Mouse (Mus musculus): ENCODE measurements around the gene Mafk. TPM values are rescaled to one million over a fixed set of nuclear protein-coding genes. Genes with fewer than 3 reads are reported as not detected.
A peak's percentile ranks its signal among the peaks of the same experiment; 100 is the strongest.

Mafk gene
- total and polyA plus RNA-seq, 2 experiments = 7.0 to 12.5 TPM

GRCm38 (mm10) chr5:139792966-139793337 is 1.6 kb downstream of the Mafk start:
- Histone ChIP-seq H3K79me2 (ENCODE audit: control insufficient read depth, insufficient read depth, low read length) (peaks cover 41% of the 10 kb centered on the region), H3K9ac (ENCODE audit: low read depth, low read length) (peak overlapping the region; percentile 88), H3K27ac (replicated peaks; ENCODE audit: insufficient read depth, low read depth, low read length) (peak overlapping the region; percentile 79), H3K4me1 (ENCODE audit: control insufficient read depth, insufficient read depth, low read length) (peaks cover 30% of the 10 kb centered on the region), H3K4me3 (ENCODE audit: insufficient read depth, low read depth, low read length) (peak overlapping the region; percentile 77; the same call in 1 of the 2 replicates), H3K27me3 (ENCODE audit: control insufficient read depth, insufficient read depth, low read length) (no peaks in the 10 kb centered on the region), H3K36me3 (ENCODE audit: control insufficient read depth, insufficient read depth, low read length) (no peaks in the 10 kb centered on the region)
- peak; percentile 39 for DNase-seq (ENCODE audit: extremely low read depth, low read depth, low spot score)
- WGBS = 6% methylated on average over 3 of the region's 3 CpGs
- TF ChIP-seq CTCF (IDR thresholded peaks at IDR 0.05; ENCODE audit: low read depth, low read length) (no peak), POLR2A (IDR thresholded peaks at IDR 0.05; ENCODE audit: extremely low read depth, insufficient read depth, low read length) (no peak)

GRCm38 (mm10) chr5:139793338-139794089 is 2.2 kb downstream of the Mafk start:
- no peak overlapping the region; the same call in 1 of the 2 replicates for H3K4me3 ChIP-seq (ENCODE audit: insufficient read depth, low read depth, low read length)
- 16% methylated on average over 11 of the region's 11 CpGs for WGBS
- peaks cover 30% of the 10 kb centered on the region for H3K4me1 ChIP-seq (ENCODE audit: control insufficient read depth, insufficient read depth, low read length)
- H3K79me2 ChIP-seq (ENCODE audit: control insufficient read depth, insufficient read depth, low read length) = peaks cover 46% of the 10 kb centered on the region
- TF ChIP-seq POLR2A (IDR thresholded peaks at IDR 0.05; ENCODE audit: extremely low read depth, insufficient read depth, low read length) (no peak), CTCF (IDR thresholded peaks at IDR 0.05; ENCODE audit: low read depth, low read length) (no peak)
- peak overlapping the region; percentile 57 for H3K9ac ChIP-seq (ENCODE audit: low read depth, low read length)
- H3K27me3 ChIP-seq (ENCODE audit: control insufficient read depth, insufficient read depth, low read length) = no peaks in the 10 kb centered on the region
- H3K27ac ChIP-seq (replicated peaks; ENCODE audit: insufficient read depth, low read depth, low read length) = peak overlapping the region; percentile 79
- no peaks in the 10 kb centered on the region for H3K36me3 ChIP-seq (ENCODE audit: control insufficient read depth, insufficient read depth, low read length)
- peak; percentile 74 for DNase-seq (ENCODE audit: extremely low read depth, low read depth, low spot score)

- Histone ChIP-seq H3K27me3 (ENCODE audit: control insufficient read depth, insufficient read depth, low read length) (no peaks in the 10 kb centered on the region), H3K36me3 (ENCODE audit: control insufficient read depth, insufficient read depth, low read length) (no peaks in the 10 kb centered on the region), H3K4me1 (ENCODE audit: control insufficient read depth, insufficient read depth, low read length) (peaks cover 30% of the 10 kb centered on the region), H3K9ac (ENCODE audit: low read depth, low read length) (no peak overlapping the region), H3K4me3 (ENCODE audit: insufficient read depth, low read depth, low read length) (no peak overlapping the region), H3K27ac (replicated peaks; ENCODE audit: insufficient read depth, low read depth, low read length) (peak overlapping the region; percentile 79), H3K79me2 (ENCODE audit: control insufficient read depth, insufficient read depth, low read length) (peaks cover 46% of the 10 kb centered on the region)
- WGBS = 84% methylated on average over 5 of the region's 5 CpGs
- no peak for TF ChIP-seq POLR2A (IDR thresholded peaks at IDR 0.05; ENCODE audit: extremely low read depth, insufficient read depth, low read length)
- no peak for TF ChIP-seq CTCF (IDR thresholded peaks at IDR 0.05; ENCODE audit: low read depth, low read length)
- DNase-seq (ENCODE audit: extremely low read depth, low read depth, low spot score) = no peak
These were observed 2.8 kb downstream of the Mafk start for GRCm38 (mm10) chr5:139794137-139794536.

GRCm38 (mm10) chr5:139794938-139795337 is 3.6 kb downstream of the Mafk start:
- no peak overlapping the region for H3K27ac ChIP-seq (replicated peaks; ENCODE audit: insufficient read depth, low read depth, low read length)
- H3K36me3 ChIP-seq (ENCODE audit: control insufficient read depth, insufficient read depth, low read length) = no peaks in the 10 kb centered on the region
- peaks cover 30% of the 10 kb centered on the region for H3K4me1 ChIP-seq (ENCODE audit: control insufficient read depth, insufficient read depth, low read length)
- 60% methylated on average over 10 of the region's 10 CpGs for WGBS
- no peak for DNase-seq (ENCODE audit: extremely low read depth, low read depth, low spot score)
- no peak for TF ChIP-seq POLR2A (IDR thresholded peaks at IDR 0.05; ENCODE audit: extremely low read depth, insufficient read depth, low read length)
- TF ChIP-seq CTCF (IDR thresholded peaks at IDR 0.05; ENCODE audit: low read depth, low read length) = no peak
- peaks cover 46% of the 10 kb centered on the region for H3K79me2 ChIP-seq (ENCODE audit: control insufficient read depth, insufficient read depth, low read length)
- H3K9ac ChIP-seq (ENCODE audit: low read depth, low read length) = no peak overlapping the region
- no peak overlapping the region for H3K4me3 ChIP-seq (ENCODE audit: insufficient read depth, low read depth, low read length)
- no peaks in the 10 kb centered on the region for H3K27me3 ChIP-seq (ENCODE audit: control insufficient read depth, insufficient read depth, low read length)

GRCm38 (mm10) chr5:139796001-139796620 is 4.8 kb downstream of the Mafk start:
- H3K4me3 ChIP-seq (ENCODE audit: insufficient read depth, low read depth, low read length) = no peak overlapping the region
- no peak overlapping the region for H3K9ac ChIP-seq (ENCODE audit: low read depth, low read length)
- no peak for TF ChIP-seq POLR2A (IDR thresholded peaks at IDR 0.05; ENCODE audit: extremely low read depth, insufficient read depth, low read length)
- TF ChIP-seq CTCF (IDR thresholded peaks at IDR 0.05; ENCODE audit: low read depth, low read length) = no peak
- peaks cover 27% of the 10 kb centered on the region for H3K4me1 ChIP-seq (ENCODE audit: control insufficient read depth, insufficient read depth, low read length)
- DNase-seq (ENCODE audit: extremely low read depth, low read depth, low spot score) = no peak
- WGBS = 47% methylated on average over 9 of the region's 9 CpGs
- no peaks in the 10 kb centered on the region for H3K27me3 ChIP-seq (ENCODE audit: control insufficient read depth, insufficient read depth, low read length)
- H3K79me2 ChIP-seq (ENCODE audit: control insufficient read depth, insufficient read depth, low read length) = peaks cover 46% of the 10 kb centered on the region
- peak overlapping the region; percentile 69; the same call in 1 of the 2 replicates for H3K27ac ChIP-seq (replicated peaks; ENCODE audit: insufficient read depth, low read depth, low read length)
- 0 out of 2 replicates have a peak, but pooled peaks cover 1% of the 10 kb centered on the region for H3K36me3 ChIP-seq (ENCODE audit: control insufficient read depth, insufficient read depth, low read length)

Measured in liver, adult 2 months (tissue).